Mouse (Mus musculus) gastrocnemius, postnatal 36 days (tissue): Measurements from ENCODE around the gene Nav2. TPM values are rescaled to one million over a fixed set of nuclear protein-coding genes. Genes with fewer than 3 reads are reported as not detected.
A peak's percentile ranks its signal among the peaks of the same experiment; 100 is the strongest.

Source experiments
- DNase-seq, 2 experiments: peaks; one replicate each; pipeline ENCODE4 v3.0.0; 2022
- intact Hi-C: fragments of 180-260 bp; cut with DNase I; formaldehyde crosslinking; loops from one replicate; pipeline ENCODE4 v1.15.1; 2025
- total RNA-seq, 2 experiments: library from RNA; stranded (reverse); gene quantifications; 2 replicates each; pipeline ENCODE4 v1.2.3; 2021

Gene Nav2
- total RNA-seq, 2 experiments from 2014 or later, result 21.8 to 23.9 TPM

DNA sequence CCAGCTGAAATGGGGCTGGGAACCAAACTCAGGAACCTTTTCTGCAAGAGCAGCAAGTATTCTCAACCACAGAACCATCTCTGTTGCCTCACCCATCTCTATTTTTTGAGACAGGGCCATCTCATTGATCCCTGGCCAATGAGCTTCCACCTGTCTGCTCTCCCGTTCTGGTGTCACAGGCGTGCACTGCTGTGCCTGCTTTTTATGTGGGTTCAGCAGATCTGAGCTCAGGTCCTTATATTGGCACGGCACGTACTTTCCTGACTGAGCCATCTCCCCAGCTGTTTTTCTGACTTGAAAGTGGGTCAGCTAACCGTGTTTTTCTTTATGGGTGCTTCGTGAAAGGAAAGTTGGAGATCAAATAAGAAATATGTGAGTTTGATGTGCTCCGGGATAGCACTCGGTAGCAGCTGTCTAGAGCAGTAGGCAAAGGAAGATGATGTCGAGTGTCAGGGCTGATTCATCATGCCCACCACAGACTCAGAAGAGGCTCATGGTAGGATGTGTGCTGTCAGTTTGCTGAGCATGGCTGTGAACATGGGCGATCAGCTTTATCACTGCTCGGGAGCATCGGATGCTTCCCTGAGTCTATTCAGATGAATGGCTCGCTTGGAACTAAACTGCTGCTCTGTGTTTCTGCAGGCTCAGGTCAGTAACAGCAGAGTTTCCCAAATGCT lies 456.1 kb downstream of the Nav2 start:
- no peak for DNase-seq
- intact Hi-C loops, result loop anchor here (5.0 kb wide), 1 partner anchor 33 kb away; no protein-coding TSS in a partner anchor

DNA sequence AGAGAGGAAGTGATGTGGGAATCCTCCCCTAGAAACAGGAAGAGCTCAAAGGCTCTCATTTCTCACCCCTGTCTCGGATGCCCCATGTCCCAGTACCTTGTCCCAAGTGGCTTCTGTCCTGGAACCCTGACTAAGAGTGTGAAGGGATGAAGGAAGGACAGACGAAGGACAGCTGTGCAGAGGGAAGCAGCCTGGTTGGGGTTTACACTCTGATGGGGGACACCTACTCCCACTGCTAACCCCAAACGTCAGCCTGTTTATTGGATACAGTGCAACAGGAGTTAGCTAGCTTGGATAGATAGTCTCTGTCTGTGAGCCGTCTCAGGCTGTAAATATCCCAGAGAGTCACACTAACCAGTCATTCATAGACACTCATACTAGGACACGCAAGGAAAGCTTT lies 460.1 kb downstream of the Nav2 start:
- DNase-seq, result no peak
- intact Hi-C loops, result no loop called here

DNA sequence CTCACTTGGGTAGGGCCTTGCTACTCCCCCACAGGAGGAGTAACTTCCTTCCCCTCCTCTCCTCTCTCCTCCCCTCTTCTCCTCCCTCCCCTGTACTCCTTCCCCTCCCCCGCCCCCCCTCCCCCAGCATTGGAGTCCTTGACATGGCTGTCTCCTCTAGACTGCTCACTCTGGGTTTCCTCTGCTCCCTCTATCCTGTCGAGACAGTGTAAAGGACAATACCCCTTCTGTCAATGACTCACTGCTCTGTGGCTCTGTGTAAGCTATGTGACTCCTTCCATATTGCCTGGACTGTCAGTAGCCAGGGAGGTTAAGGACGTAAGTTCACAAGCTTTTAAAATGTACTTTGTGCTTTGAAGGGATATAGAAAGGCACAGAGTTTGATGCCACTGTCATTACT lies 460.5 kb downstream of the Nav2 start:
- intact Hi-C loops, result no loop called here

DNA sequence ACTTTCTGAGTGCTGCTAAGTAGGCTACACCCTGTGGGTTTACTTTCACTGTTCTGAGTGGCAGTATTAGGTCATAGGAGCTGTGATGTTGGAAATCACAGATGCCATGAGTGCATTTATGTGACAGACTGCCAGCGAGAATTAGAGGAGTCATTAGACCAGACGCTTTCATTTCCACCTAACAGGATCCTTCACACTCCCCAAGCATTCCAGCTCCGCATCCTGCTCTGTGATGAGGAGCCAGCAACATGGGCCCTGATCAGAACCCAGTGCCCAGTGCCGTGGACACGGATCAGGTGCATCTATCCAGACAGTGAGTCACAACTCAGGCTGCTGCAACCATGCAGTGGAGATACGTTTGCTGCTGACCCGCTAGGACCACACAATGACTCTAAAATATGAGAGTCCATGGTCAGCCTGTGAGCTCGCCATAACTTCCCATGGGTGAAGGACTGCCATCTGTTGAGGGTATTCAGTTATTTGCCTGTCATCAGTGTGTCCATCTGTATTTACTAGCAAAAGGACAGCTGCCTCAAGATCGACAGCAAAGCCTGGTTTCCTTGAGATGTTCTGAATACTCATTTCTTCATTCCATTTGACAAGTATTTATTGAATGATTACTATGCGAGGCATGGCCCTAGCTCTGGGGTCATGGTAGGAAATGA lies 461.4 kb downstream of the Nav2 start:
- DNase-seq, result no peak
- intact Hi-C loops, result no loop called here

More for the DNA sequence above, 460.5 kb downstream of the Nav2 start:
- no peak for DNase-seq

- intact Hi-C loops, result no loop called here
- no peak for DNase-seq
Observed at GRCm38 (mm10) chr7:49371345-49371744, 462.8 kb downstream of the Nav2 start.

GRCm38 (mm10) chr7:49371972-49372371 lies 463.5 kb downstream of the Nav2 start:
- intact Hi-C loops, result no loop called here
- DNase-seq, result no peak

- intact Hi-C loops, result no loop called here
- DNase-seq, result no peak
Observed at GRCm38 (mm10) chr7:49373173-49373572, 464.7 kb downstream of the Nav2 start.

DNA sequence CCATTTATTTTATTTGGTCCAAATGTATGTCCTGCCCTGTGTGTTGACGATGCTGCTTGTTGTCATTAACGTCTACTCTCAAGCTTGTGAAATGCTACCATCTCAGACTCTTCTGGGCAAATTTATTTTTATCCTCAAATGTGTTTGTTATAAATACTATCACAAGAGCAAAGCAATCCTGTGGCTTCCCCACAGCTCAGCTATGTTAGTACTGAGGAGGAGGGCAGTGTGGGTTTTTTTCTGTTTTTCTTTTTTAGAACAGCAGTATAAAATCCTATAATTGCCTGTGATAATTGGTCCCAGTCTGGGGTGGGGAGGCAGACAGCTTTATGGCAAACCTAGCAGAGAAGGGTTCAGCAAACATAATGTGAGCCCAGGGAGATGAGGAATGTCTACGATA lies 465.1 kb downstream of the Nav2 start:
- intact Hi-C loops, result no loop called here

GRCm38 (mm10) chr7:49375499-49375974 lies 467.0 kb downstream of the Nav2 start:
- intact Hi-C loops, result loop anchor here (5.0 kb wide), 1 partner anchor 33 kb away; no protein-coding TSS in a partner anchor
- DNase-seq, result no peak

More for the DNA sequence above, 465.1 kb downstream of the Nav2 start:
- DNase-seq, result no peak

DNA sequence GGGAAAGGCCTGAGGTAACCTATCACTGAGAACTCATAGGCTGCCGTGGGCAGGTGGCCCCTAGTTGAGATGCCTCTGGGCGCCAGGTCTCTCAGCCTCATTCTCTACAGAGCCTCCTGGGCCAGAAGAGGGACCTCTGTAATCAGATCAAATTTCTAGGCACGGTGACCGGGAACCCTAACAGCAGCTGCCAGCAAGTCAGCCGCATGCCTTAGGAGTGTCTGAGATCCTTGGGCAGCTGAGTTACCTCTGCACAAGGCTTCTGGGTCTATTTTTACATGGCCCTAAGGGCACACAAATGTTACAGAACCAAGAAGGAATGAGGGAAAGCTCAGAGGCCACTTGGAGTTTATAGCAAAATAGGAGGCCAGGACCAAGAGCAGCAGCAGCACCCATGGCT lies 470.1 kb downstream of the Nav2 start:
- peak in 1 of 2 experiments; percentile 37 for DNase-seq
- intact Hi-C loops, result loop anchor here (5.0 kb wide), 1 partner anchor 36 kb away; no protein-coding TSS in a partner anchor

- DNase-seq, result no peak
- intact Hi-C loops, result no loop called here
Observed at GRCm38 (mm10) chr7:49380940-49381339, 472.4 kb downstream of the Nav2 start.

DNA sequence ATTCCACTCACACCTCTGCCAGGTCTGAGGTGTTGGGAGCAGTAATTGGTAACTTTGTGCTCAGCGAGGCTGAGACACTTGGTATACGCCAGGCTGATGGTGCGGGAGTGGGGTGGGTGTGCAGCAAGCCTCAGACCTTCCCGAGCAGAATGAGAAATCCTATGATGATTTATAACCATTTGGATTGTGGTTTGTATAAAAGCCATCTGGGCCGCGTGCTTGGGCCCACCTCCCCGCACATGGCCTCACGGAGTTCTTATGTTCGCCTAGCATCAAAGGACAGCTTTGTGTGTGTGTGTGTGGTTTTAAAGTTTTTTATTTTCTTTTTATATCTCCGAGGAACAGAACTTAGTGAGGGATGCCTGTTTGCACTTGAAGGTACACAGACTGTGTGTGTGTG lies 474.4 kb downstream of the Nav2 start:
- DNase-seq, result no peak
- intact Hi-C loops, result no loop called here

GRCm38 (mm10) chr7:49388137-49388536 lies 479.6 kb downstream of the Nav2 start:
- no peak for DNase-seq
- intact Hi-C loops, result no loop called here

GRCm38 (mm10) chr7:49390312-49390711 lies 481.8 kb downstream of the Nav2 start:
- intact Hi-C loops, result no loop called here
- no peak for DNase-seq

GRCm38 (mm10) chr7:49390829-49391228 lies 482.3 kb downstream of the Nav2 start:
- intact Hi-C loops, result no loop called here
- DNase-seq, result no peak

DNA sequence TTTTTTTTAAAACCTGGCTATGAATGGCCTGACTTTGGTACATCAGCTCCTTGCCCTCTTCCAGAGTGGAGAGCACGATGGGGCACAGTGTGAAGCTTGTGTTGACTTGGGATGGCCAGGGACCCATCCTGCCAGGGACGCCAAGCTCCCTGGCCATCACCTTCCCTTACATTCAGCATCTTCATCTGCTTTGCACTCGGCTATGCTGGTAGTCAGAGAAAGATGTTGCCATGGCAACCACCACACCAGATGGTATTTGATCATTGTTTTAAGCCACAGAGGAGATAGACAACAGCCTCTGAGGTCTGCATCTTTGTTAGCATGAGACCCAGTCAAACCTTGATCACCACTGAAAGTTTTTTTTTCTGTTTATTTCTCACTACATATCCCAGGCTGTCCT lies 483.7 kb downstream of the Nav2 start:
- intact Hi-C loops, result no loop called here
- no peak for DNase-seq

DNA sequence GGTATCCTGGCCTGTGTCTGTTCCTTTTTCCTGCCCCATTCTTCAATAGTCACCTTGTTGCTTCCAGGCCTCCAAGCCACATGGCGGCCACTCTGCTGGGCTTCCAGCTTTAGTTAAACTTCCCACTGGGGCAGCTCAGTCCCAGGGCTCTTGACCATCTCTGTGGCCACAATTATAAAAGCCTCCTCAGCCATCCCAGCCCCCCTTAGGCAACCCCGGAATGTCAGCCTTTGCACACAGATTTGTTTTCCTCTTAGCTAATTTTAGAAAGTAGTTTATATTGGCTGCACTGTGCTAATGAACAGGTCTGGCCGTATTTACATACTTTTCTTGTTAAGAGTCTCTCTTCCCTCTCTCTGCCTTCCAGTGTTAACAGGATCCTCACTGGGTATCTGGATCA lies 484.3 kb downstream of the Nav2 start:
- intact Hi-C loops, result no loop called here
- DNase-seq, result no peak

DNA sequence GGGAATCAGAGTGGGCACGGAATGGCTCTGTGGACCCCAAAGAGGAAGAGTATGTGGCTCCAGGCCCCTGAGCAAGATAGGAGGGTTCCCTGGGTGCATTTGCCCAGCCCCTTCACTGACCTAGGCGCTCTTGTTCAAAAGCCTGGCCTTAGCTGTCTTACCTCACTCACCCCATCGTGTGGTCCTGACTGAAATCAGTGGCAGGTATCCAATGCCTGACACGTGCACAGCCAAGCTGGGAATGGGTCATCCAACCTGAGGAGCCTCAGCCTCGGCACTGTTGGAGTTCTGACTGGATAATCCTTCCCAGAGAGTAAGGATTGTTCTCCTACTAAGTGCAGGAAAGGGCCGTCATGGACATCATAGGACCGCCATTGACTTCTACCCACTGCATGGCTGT lies 485.3 kb downstream of the Nav2 start:
- DNase-seq, result no peak
- intact Hi-C loops, result no loop called here

DNA sequence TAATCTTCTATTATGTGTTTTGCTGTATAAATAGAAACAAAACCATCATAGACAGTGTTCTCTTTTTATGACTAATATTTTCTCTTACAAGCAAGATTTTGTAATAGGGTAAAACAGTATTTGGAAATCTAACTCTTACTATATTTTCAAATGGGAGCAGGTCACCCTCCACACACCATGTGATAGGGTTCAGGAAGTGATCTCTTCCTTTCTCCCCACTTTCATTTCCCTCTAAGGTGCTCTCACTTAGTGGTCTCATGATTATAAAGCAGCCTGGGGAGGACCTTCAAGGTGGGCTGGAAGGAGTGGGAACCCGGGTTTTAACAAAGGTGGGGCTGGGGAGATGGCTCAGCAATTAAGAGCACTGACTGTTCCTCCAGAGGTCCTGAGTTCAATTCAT lies 487.7 kb downstream of the Nav2 start:
- intact Hi-C loops, result loop anchor here (5.0 kb wide), 1 partner anchor 34 kb away; no protein-coding TSS in a partner anchor
- DNase-seq, result no peak

GRCm38 (mm10) chr7:49397441-49398003 lies 489.0 kb downstream of the Nav2 start:
- intact Hi-C loops, result loop anchor here (2.0 to 5.0 kb wide), 2 partner anchors 27 to 35 kb away; no protein-coding TSS in a partner anchor
- DNase-seq, result peak; percentile 39 to 50

DNA sequence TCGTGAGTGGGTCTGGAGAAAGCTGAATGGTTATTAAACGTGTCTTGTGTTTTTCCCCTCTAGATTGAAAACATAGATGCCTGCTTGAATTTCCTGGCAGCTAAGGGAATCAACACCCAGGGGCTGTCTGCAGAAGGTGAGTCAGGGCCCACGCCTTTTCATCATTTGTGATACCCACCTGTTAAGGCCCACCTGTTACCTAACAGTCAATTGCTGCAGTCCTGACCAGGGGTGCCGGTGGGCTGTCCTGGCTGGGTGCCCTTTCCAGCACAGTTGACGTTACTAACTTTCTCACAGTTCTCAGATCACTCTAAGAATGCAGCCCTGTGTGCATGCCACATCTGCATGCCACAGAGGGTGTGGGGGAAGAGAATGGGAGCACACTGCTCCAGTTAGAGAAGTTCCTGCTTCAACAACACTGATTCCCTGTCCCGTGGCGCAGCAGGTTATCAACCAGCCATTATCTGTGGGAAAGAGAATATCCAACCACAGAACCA lies 489.6 kb downstream of the Nav2 start:
- intact Hi-C loops, result loop anchor here (2.0 to 5.0 kb wide), 2 partner anchors 27 to 36 kb away; no protein-coding TSS in a partner anchor
- DNase-seq, result no peak
